Mouse (Mus musculus): ENCODE measurements around the gene Slc6a1.
"Not testable (repeated sequence)": the region's sequence is repeated elsewhere in the genome, so short reads cannot be mapped to it uniquely, and the experiment has no call there.

Slc6a1 gene

GRCm38 (mm10) chr6:114290184-114290583 lies 7.7 kb downstream of the Slc6a1 start:
- peak; percentile 86 for DNase-seq (ENCODE audit: low spot score)

DNA sequence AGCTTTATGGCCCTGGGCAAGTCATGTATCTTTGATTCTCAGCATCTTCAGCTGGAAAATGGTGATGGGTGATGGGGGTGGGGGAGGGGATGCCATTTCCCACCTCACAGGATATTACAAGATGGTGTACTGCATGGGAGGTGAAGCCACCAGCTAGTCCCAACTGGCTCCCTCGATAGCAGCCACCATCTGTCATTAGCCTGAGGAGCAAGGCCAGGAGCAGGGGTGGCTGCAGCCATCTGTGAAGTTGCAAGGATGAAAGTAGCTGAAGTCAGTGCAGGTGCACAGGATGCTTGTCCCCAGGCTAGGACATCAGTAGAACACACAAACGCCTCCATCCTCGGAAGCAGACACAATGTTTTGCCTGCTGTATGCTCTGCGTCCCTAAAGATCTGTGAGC lies 8.5 kb downstream of the Slc6a1 start:
- no peak for DNase-seq (ENCODE audit: low spot score)

DNA sequence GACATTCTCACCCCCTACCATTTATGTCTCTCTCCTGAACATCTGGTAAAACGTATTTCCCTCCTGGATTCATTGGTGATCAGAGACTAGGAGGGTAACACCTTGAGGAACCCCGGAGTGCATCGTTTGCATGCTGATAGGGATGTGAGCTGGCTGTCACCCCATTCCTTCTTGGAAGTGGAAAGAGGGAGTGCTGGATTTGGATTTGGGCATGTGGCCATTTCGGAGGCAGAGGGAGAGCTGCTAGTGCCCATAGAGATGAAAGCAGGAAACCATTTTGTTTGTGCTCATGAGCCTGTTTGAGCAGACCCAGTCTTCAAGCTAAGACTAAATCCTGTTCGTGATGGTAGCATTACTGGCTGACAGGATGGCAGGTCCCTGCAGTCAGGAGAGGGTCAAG lies 9.0 kb downstream of the Slc6a1 start:
- DNase-seq (ENCODE audit: low spot score) = no peak

DNA sequence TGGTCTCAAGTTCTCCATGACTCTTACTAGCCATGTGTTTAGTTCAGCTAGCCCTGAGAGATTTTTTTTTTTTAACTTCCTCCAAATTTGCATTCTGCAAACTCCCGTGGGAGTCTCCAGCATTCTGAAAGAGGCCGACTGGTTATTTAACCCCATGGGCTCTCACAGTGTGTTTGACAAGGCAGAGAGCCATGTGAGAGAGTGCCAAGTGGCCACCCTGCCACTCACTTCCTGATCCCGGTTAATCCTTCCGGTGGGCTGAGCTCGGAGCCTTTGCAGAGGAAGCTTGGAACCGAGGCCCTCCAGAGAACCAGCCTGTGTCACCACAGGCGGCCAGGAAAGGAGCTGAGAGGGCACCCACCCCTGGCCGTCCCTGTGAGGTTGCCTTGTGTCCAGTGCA lies 11.1 kb downstream of the Slc6a1 start:
- no peak for DNase-seq (ENCODE audit: low spot score)

DNA sequence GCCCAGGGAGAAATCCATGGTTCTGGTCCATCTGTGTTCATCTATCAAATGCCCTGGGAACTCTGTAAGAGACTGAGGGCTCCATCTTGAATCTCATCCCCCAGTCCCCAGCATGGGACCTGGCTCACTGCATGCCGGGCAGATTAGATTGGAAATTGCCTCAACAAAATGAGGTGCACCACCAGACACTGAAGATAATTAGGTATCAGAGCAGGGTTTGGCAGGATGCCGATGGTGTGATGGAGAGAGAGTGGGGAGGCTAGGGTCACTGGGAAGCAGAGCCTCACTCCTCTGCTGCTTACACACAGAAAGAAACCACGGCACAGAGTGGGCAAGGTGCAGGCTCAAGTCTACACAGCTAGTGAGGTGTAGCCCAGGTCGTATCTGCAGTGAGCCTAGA lies 12.7 kb downstream of the Slc6a1 start:
- DNase-seq (ENCODE audit: low spot score) = no peak

DNA sequence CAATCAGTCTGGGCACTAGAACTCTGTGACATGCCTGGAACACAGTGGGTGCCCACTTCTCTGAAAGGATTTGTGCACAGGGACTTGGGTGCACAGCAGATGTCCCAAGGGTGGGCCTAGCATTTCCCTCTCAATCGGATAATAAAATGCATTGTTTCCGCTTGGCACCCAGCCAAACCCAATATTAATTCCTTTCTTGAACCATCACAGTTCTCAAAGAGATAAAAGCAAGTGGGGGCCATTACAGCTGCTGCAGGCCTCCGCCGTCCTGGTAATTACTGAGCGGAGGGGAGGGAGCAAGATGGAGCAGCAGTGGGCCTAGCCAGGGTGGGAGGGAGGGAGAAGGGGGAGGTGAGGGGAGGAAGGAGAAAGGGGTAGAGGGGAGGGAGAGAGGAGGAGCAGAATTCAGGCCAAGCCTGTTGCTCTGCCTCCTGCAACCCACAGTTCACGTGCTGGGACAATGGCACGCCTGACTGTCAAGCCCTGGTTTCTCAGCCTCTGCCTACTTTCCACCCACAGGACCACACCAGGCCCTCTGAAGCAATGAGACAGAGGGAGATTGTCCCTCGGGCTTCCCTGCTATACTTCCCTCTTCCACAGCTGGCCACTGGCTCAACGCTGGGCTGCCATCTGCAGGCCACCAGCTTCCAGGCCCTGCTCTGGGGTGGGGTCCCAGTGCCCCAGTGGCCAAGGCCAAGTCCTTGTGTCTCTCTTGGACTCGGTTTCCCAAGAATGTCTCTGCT lies 15.0 kb downstream of the Slc6a1 start:
- DNase-seq (ENCODE audit: low spot score) = no peak

DNA sequence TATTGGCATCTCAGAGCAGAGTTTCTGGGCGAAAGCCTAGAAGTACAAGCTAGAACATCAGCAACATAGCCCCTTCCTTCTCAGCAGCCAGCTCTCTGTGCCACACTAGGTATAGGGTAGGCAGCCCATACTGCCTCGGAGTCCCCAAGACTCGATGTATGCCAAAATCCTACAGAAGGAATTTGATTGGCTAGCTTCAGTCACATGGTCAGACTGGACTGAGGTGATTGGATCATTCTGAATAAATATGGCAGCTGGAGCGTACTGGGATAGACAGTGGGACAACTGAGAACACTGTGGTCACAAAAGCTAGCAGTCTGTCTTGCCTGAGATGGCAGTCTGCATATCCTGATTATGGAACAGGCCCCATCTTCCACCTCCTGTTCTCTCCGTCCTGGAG lies 17.3 kb downstream of the Slc6a1 start:
- DNase-seq (ENCODE audit: low spot score) = no peak

GRCm38 (mm10) chr6:114300737-114301136 lies 18.3 kb downstream of the Slc6a1 start:
- no peak for DNase-seq (ENCODE audit: low spot score)

GRCm38 (mm10) chr6:114304668-114305067 lies 22.2 kb downstream of the Slc6a1 start:
- DNase-seq (ENCODE audit: low spot score) = no peak

GRCm38 (mm10) chr6:114320511-114320910 lies 38.1 kb downstream of the Slc6a1 start:
- no peak for DNase-seq (ENCODE audit: low spot score)

GRCm38 (mm10) chr6:114321146-114321545 lies 38.7 kb downstream of the Slc6a1 start:
- DNase-seq (ENCODE audit: low spot score) = no peak

GRCm38 (mm10) chr6:114322914-114323313 lies 40.5 kb downstream of the Slc6a1 start:
- no peak for DNase-seq (ENCODE audit: low spot score)

GRCm38 (mm10) chr6:114324808-114325207 lies 42.4 kb downstream of the Slc6a1 start:
- no peak for DNase-seq (ENCODE audit: low spot score)

DNA sequence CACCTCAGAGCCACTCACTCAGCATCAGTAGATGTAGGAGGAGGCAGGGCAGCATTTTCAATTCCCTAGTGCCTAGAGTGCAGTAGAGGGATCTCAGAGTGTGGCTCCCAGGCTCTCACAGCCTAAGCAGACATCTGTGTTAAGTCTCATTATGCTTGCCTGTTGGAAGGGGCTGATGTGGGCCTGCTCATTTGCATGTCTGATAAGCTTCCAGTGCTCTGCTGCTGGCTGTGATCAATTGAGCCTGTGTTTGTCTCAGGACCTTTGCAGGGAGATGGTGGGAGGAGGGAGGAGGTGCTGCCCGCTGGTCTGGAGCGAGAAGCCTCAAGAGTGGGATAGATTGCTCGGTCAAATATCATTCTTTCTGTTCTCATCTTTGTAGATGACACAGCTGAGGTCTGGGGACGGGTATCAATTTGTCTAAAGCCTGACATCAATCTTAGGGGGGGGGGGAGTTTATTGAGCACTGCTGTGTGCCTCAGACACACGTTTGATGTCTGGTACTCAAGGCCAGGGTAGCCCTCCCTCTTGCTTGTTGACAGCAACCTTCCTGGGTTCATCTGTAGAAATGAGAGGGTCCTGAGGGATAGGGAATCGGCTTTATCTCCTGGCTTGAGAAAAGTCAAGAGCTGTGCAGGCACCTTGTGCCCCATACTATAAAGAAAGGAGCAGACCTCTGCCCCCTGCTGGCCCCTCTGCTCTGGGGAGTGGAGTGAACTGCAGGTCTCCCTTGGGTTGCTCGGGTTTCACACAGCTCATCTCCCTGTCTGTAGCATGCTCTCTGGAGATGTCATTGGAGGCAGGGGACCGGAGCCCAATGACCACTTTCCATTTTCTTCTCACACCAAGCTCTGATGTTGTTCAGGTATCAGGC lies 47.4 kb downstream of the Slc6a1 start:
- DNase-seq (ENCODE audit: low spot score) = peak; percentile 32

DNA sequence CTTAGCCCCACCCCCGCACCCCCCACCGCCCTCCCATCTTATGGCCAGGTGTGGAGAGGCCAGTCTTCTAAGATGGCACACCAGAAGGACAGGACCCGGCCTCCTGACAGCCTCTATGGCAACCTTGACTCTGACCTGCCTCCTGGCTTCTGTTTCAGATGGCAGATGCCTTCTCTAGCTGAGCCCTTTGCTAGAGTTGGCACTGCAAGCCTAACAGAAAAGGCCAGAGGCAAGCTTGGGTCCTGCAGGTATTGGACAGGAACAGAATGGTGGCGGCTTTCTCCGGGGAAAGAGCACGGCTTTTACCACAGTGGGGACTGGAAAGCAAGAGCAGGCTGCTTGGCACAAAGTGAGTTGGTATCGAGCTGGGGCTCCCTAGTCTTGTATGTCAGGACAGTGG lies 49.5 kb downstream of the Slc6a1 start:
- no peak for DNase-seq (ENCODE audit: low spot score)

- peak; percentile 37 for DNase-seq (ENCODE audit: low spot score)
These were observed 53.9 kb downstream of the Slc6a1 start for GRCm38 (mm10) chr6:114336128-114336943.

- no peak for DNase-seq (ENCODE audit: low spot score)
These were observed 54.4 kb downstream of the Slc6a1 start for GRCm38 (mm10) chr6:114336944-114337215.

- not testable (repeated sequence) for DNase-seq (ENCODE audit: low spot score)
These were observed 58.9 kb downstream of the Slc6a1 start for GRCm38 (mm10) chr6:114341381-114341780.

DNA sequence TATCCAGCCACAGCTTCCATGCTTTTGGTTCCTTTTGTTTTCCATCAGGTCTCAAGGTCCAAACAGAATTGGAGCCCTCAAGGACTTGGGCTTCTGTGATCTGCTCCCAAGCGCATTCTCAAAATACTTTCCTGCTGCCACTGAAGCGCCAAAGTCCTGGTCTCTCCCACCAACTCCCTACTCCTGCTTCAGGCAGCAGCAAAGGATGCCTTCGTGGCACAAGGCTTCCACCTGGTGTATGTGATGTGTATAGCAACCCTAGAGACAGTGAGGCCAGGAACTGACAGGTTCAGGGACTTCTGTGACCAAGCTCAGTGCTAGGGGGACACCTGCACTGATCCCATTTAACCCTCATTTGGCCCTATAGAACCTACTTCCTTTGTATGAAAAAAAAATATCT lies 61.3 kb downstream of the Slc6a1 start:
- DNase-seq (ENCODE audit: low spot score) = peak; percentile 69

- peak; percentile 69 for DNase-seq (ENCODE audit: low spot score)
These were observed 62.7 kb downstream of the Slc6a1 start for GRCm38 (mm10) chr6:114345156-114345555.

DNA sequence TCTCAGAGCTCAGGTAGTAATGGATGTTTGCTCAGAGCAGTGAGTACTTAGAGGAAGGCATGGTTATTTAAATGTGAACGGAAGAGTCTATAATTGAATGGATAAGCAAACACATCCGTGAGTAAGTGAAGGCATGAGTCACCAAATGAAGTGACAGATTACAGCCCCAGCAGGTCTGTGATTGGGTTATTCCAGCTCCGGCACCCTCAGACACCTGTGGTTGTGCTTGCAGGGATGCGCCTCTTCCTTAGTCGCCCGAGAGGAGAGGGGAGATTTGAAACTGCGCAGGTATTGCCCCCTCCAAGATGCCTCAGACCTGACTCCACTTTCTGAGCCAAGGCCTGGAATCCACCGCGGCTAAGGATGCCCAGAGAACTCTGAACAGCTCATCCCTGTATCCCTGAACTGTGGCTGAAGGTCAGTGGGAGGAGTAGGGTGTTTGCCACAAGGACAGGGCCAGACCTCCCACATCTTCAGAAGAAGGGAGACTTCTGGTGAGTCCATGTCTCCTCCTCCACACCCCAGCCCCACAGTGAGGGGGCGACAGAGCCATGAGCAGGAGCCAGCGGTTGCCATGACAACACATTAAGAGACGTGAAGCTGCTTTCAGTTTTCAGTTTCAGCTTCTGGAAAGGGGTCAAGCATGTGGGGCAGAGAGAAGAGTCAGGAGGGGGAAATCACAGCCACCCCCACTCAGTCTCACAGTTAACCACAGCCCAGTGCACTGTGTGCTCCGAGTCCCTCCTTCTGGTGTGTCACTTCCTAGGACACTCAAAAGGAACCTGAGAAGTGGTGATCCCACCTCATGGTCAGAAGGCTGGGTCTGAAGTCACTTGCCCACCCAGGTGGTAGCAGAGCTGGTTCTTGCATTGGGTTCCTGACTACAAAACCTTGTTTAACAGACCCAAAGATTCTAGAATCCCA lies 65.7 kb downstream of the Slc6a1 start:
- peak; percentile 73 for DNase-seq (ENCODE audit: low spot score)

GRCm38 (mm10) chr6:114354635-114355034 lies 72.2 kb downstream of the Slc6a1 start:
- no peak for DNase-seq (ENCODE audit: low spot score)

Measured in embryo, embryonic 10.5 days (tissue).